Mouse (Mus musculus) cortical plate, adult 2 months (tissue): ENCODE results near the gene Slc35a1. TPM values are rescaled to one million over a fixed set of nuclear protein-coding genes. Genes with fewer than 3 reads are reported as not detected.

Source experiments
- H3K27ac ChIP-seq: fragments of 200-500 bp; 2 replicates; pipeline ENCODE4 v1.5.1; 2012; ENCODE audit warnings: low read length, control low read depth, inconsistent platforms; ENCODE audit not compliant: insufficient read depth
- H3K4me1 ChIP-seq: fragments of 200-500 bp; 2 replicates; pipeline ENCODE4 v1.6.1; 2011; ENCODE audit warnings: low read length; ENCODE audit not compliant: control insufficient read depth, insufficient read depth
- H3K4me3 ChIP-seq: fragments of 200-500 bp; 2 replicates; pipeline ENCODE4 v1.5.1; 2011; ENCODE audit warnings: mild to moderate bottlenecking, low read length, control low read depth; ENCODE audit not compliant: insufficient read depth
- CTCF ChIP-seq: fragments of 200-500 bp; IDR thresholded peaks from 2 replicates; pipeline ENCODE4 v1.5.1; 2011; ENCODE audit warnings: mild to moderate bottlenecking, control low read depth, low read length; ENCODE audit not compliant: insufficient read depth; ENCODE audit errors: extremely low read depth
- POLR2A ChIP-seq: fragments of 200-500 bp; IDR thresholded peaks from 2 replicates; pipeline ENCODE4 v1.6.1; 2011; ENCODE audit warnings: mild to moderate bottlenecking, low read length, control low read depth; ENCODE audit not compliant: insufficient read depth; ENCODE audit errors: extremely low read depth
- polyA plus RNA-seq: library from polyadenylated mRNA; depleted of rRNA; stranded (reverse); fragments of >200 nt; gene quantifications from 2 replicates; pipeline ENCODE4 v1.2.3, GENCODE M21; 2012

The Slc35a1 gene
- polyA plus RNA-seq, 1 experiment: 17.3 TPM

GRCm38 (mm10) chr4:34708127-34708526 lies 20.9 kb upstream of the Slc35a1 start:
- H3K4me1 ChIP-seq: no peaks in the 10 kb centered on the region
- TF ChIP-seq POLR2A: no peak
- TF ChIP-seq CTCF: no peak

GRCm38 (mm10) chr4:34707248-34707647 lies 20.0 kb upstream of the Slc35a1 start:
- no peaks in the 10 kb centered on the region for H3K4me1 ChIP-seq
- no peak overlapping the region for H3K4me3 ChIP-seq
- H3K27ac ChIP-seq: no peak overlapping the region
- no peak for TF ChIP-seq CTCF
- TF ChIP-seq POLR2A: no peak

More at GRCm38 (mm10) chr4:34708127-34708526, 20.9 kb upstream of the Slc35a1 start:
- H3K27ac ChIP-seq: no peak overlapping the region
- H3K4me3 ChIP-seq: no peak overlapping the region

- no peak for TF ChIP-seq POLR2A
- no peak for TF ChIP-seq CTCF
- Histone ChIP-seq H3K4me3 (no peak overlapping the region), H3K4me1 (no peaks in the 10 kb centered on the region), H3K27ac (no peak overlapping the region)
Observed at GRCm38 (mm10) chr4:34703029-34703428, 15.8 kb upstream of the Slc35a1 start.

- no peak overlapping the region for H3K4me3 ChIP-seq
- TF ChIP-seq CTCF (no peak), POLR2A (no peak)
- H3K4me1 ChIP-seq: no peaks in the 10 kb centered on the region
- no peak overlapping the region for H3K27ac ChIP-seq
Observed at GRCm38 (mm10) chr4:34702231-34702630, 15.0 kb upstream of the Slc35a1 start.

GRCm38 (mm10) chr4:34701528-34701927 lies 14.3 kb upstream of the Slc35a1 start:
- H3K27ac ChIP-seq: no peak overlapping the region
- H3K4me1 ChIP-seq: no peaks in the 10 kb centered on the region
- no peak overlapping the region for H3K4me3 ChIP-seq
- TF ChIP-seq CTCF: peak; percentile 40
- no peak for TF ChIP-seq POLR2A

- H3K27ac ChIP-seq: no peak overlapping the region
- no peaks in the 10 kb centered on the region; the same call in 1 of the 2 replicates for H3K4me1 ChIP-seq
- TF ChIP-seq CTCF (no peak), POLR2A (no peak)
- no peak overlapping the region; the same call in 1 of the 2 replicates for H3K4me3 ChIP-seq
Observed at GRCm38 (mm10) chr4:34688021-34688420, 783 bp upstream of the Slc35a1 start.

GRCm38 (mm10) chr4:34680530-34680929 lies 6.7 kb downstream of the Slc35a1 start:
- TF ChIP-seq POLR2A (no peak), CTCF (no peak)
- Histone ChIP-seq H3K4me1 (no peaks in the 10 kb centered on the region; the same call in 1 of the 2 replicates), H3K4me3 (no peak overlapping the region), H3K27ac (no peak overlapping the region)

- Histone ChIP-seq H3K4me3 (no peak overlapping the region), H3K4me1 (no peaks in the 10 kb centered on the region), H3K27ac (no peak overlapping the region)
- TF ChIP-seq POLR2A (no peak), CTCF (no peak)
Observed at GRCm38 (mm10) chr4:34673721-34674120, 13.5 kb downstream of the Slc35a1 start.

- no peaks in the 10 kb centered on the region for H3K4me1 ChIP-seq
- no peak overlapping the region for H3K27ac ChIP-seq
- no peak for TF ChIP-seq POLR2A
- TF ChIP-seq CTCF: no peak
- H3K4me3 ChIP-seq: no peak overlapping the region
Observed at GRCm38 (mm10) chr4:34667923-34668322, 19.3 kb downstream of the Slc35a1 start.

GRCm38 (mm10) chr4:34661927-34662326 lies 25.3 kb downstream of the Slc35a1 start:
- Histone ChIP-seq H3K4me1 (no peaks in the 10 kb centered on the region), H3K4me3 (no peak overlapping the region), H3K27ac (peak overlapping the region; percentile 3)
- TF ChIP-seq CTCF (no peak), POLR2A (peak; percentile 25; the same call in 1 of the 2 replicates)

- Histone ChIP-seq H3K4me1 (no peaks in the 10 kb centered on the region), H3K4me3 (no peak overlapping the region), H3K27ac (peak overlapping the region; percentile 3)
- TF ChIP-seq CTCF (no peak), POLR2A (no peak)
Observed at GRCm38 (mm10) chr4:34661514-34661913, 25.7 kb downstream of the Slc35a1 start.
